Mouse (Mus musculus) liver, adult 2 months (tissue): ENCODE measurements around the gene Hexim2. TPM values are rescaled to one million over a fixed set of nuclear protein-coding genes. Genes with fewer than 3 reads are reported as not detected.

Experiments
- DNase-seq: peaks from one replicate; pipeline ENCODE4 v3.0.0-alpha.2; 2011; ENCODE audit warnings: low read depth, low spot score; ENCODE audit errors: extremely low read depth
- H3K27ac ChIP-seq: fragments of 200-500 bp; replicated peaks from 2 replicates; pipeline ENCODE4 v1.5.1; 2012; ENCODE audit warnings: low read depth, mild to moderate bottlenecking, control low read depth, inconsistent platforms, low read length; ENCODE audit not compliant: insufficient read depth
- H3K27me3 ChIP-seq: fragments of 200-500 bp; 2 replicates; pipeline ENCODE4 v1.6.1; 2012; ENCODE audit warnings: mild to moderate bottlenecking, moderate library complexity, low read length, inconsistent platforms; ENCODE audit not compliant: control insufficient read depth, insufficient read depth
- H3K36me3 ChIP-seq: fragments of 200-500 bp; 2 replicates; pipeline ENCODE4 v1.6.1; 2012; ENCODE audit warnings: low read length, inconsistent platforms; ENCODE audit not compliant: control insufficient read depth, insufficient read depth
- H3K4me1 ChIP-seq: fragments of 200-500 bp; 2 replicates; pipeline ENCODE4 v1.6.1; 2011; ENCODE audit warnings: low read length; ENCODE audit not compliant: control insufficient read depth, insufficient read depth
- H3K4me3 ChIP-seq: fragments of 200-500 bp; 2 replicates; pipeline ENCODE4 v1.5.1; 2011; ENCODE audit warnings: low read depth, mild to moderate bottlenecking, control low read depth, low read length, moderate library complexity; ENCODE audit not compliant: insufficient read depth
- H3K79me2 ChIP-seq: fragments of 200-500 bp; 2 replicates; pipeline ENCODE4 v1.6.1; 2012; ENCODE audit warnings: inconsistent platforms, mild to moderate bottlenecking, low read length, moderate library complexity; ENCODE audit not compliant: control insufficient read depth, insufficient read depth
- H3K9ac ChIP-seq: fragments of 200-500 bp; 2 replicates; pipeline ENCODE4 v1.6.1; 2012; ENCODE audit warnings: low read depth, mild to moderate bottlenecking, control low read depth, inconsistent platforms, low read length
- CTCF ChIP-seq: fragments of 200-500 bp; IDR thresholded peaks from 2 replicates; pipeline ENCODE4 v1.5.1; 2011; ENCODE audit warnings: low read depth, low read length, control low read depth
- POLR2A ChIP-seq: fragments of 200-500 bp; IDR thresholded peaks from 2 replicates; pipeline ENCODE4 v1.6.1; 2011; ENCODE audit warnings: low read length, control low read depth; ENCODE audit not compliant: insufficient read depth; ENCODE audit errors: extremely low read depth
- WGBS: fragments of 180-500 bp; shearing (Covaris S2); methylation state at CpG from one replicate; pipeline ENCODE4 v1.1.7; 2018; 5-methylcytosine and 5-hydroxymethylcytosine counted together
- polyA plus RNA-seq: library from polyadenylated mRNA; depleted of rRNA; stranded (reverse); fragments of >200 nt; gene quantifications from 2 replicates; pipeline ENCODE4 v1.2.3, GENCODE M21; 2012
- total RNA-seq: library from RNA; depleted of rRNA; stranded (reverse); fragments of >200 nt; gene quantifications from 2 replicates; pipeline ENCODE4 v1.2.3, GENCODE M21; 2014

Gene Hexim2
- total and polyA plus RNA-seq, 2 experiments = 1.8 to 1.9 TPM

GRCm38 (mm10) chr11:103096979-103097894 is 35.0 kb upstream of the Hexim2 start:
- peaks cover 3% of the 10 kb centered on the region; the same call in 1 of the 2 replicates for H3K4me1 ChIP-seq
- H3K4me3 ChIP-seq = no peak overlapping the region
- 39% methylated on average over 22 of the region's 22 CpGs for WGBS
- 0 out of 2 replicates have a peak overlapping the region, but pooled peaks have one; percentile 22 for H3K27ac ChIP-seq
- no peaks in the 10 kb centered on the region for H3K36me3 ChIP-seq
- no peak for DNase-seq
- H3K9ac ChIP-seq = no peak overlapping the region
- TF ChIP-seq CTCF (no peak), POLR2A (no peak)
- 0 out of 2 replicates have a peak, but pooled peaks cover 3% of the 10 kb centered on the region for H3K27me3 ChIP-seq
- H3K79me2 ChIP-seq = no peaks in the 10 kb centered on the region

DNA sequence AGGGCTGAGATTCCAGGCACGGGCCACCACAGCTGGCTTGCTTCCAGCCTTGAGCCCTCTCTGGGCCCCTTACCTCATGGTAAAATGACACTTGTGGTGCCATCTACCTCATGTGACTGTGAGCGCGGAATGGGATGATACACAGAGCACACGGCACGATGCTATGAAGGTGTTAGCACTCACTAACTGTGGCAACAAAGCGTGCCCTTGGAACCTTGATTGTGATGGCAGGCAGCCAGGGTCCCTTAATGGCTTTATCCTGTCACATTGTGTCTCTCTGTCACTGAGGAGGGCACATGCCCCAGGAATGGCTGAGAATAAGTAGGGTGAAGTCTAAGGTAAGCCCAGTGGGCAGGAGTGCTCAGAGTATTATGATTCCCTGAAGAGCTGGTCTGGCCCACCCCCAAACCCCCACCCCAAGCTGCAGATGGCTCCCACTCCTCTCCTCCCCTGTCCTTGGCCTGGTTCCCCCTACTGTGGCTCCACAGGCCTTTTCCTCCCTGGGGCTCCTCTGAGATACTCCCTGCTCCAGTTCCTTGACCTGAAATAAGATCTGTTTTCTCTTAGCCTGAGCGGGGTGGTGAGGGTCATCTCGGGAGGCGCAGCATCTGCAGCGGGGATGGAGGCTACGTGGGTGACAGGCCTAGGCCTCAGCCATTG is 33.6 kb upstream of the Hexim2 start:
- no peaks in the 10 kb centered on the region for H3K36me3 ChIP-seq
- H3K4me1 ChIP-seq = peaks cover 4% of the 10 kb centered on the region; the same call in 1 of the 2 replicates
- WGBS = 79% methylated on average over 11 of the region's 11 CpGs
- DNase-seq = no peak
- peaks cover 4% of the 10 kb centered on the region; the same call in 1 of the 2 replicates for H3K79me2 ChIP-seq
- H3K9ac ChIP-seq = no peak overlapping the region
- no peak for TF ChIP-seq CTCF
- no peak for TF ChIP-seq POLR2A
- H3K27me3 ChIP-seq = 0 out of 2 replicates have a peak, but pooled peaks cover 3% of the 10 kb centered on the region
- no peak overlapping the region for H3K4me3 ChIP-seq
- H3K27ac ChIP-seq = no peak overlapping the region

DNA sequence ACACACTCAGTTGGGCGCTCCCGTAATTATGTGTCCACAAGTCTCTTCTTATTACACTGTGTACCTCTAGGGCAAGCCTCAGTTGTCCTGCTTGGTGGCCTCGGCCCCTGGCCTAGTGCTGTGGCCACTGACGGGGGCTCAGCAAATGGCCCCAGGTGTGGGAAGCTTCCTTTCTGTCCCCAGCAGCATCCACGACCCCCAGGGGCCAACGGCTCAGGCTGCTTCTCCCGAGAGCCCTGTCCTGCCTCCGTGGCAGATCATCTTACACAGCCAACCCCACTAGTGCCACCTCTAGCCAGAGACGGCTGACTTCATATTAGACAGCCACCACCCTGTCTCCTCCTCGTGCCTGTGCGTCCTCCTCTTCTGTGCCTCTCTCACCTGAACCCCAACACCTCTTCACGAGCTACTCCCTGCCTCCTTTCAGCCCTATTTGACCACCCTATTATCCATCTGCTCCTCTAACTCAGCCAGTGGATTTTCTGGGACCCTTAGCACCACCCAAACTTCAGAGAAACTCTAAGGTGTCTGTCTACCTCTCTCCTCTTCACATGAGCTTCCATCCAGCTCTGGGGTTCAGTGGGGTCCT is 32.8 kb upstream of the Hexim2 start:
- no peak for DNase-seq
- no peaks in the 10 kb centered on the region for H3K36me3 ChIP-seq
- H3K4me3 ChIP-seq = no peak overlapping the region
- TF ChIP-seq CTCF = no peak
- no peak for TF ChIP-seq POLR2A
- WGBS = 75% methylated on average over 12 of the region's 12 CpGs
- H3K4me1 ChIP-seq = peaks cover 11% of the 10 kb centered on the region
- H3K9ac ChIP-seq = no peak overlapping the region
- H3K27ac ChIP-seq = no peak overlapping the region
- H3K27me3 ChIP-seq = 0 out of 2 replicates have a peak, but pooled peaks cover 3% of the 10 kb centered on the region
- H3K79me2 ChIP-seq = peaks cover 4% of the 10 kb centered on the region; the same call in 1 of the 2 replicates

GRCm38 (mm10) chr11:103100361-103100760 is 31.9 kb upstream of the Hexim2 start:
- peaks cover 18% of the 10 kb centered on the region for H3K4me1 ChIP-seq
- no peak for TF ChIP-seq POLR2A
- no peak for TF ChIP-seq CTCF
- H3K4me3 ChIP-seq = no peak overlapping the region
- 76% methylated on average over 8 of the region's 8 CpGs for WGBS
- H3K79me2 ChIP-seq = peaks cover 7% of the 10 kb centered on the region; the same call in 1 of the 2 replicates
- no peak overlapping the region for H3K9ac ChIP-seq
- no peaks in the 10 kb centered on the region for H3K36me3 ChIP-seq
- H3K27me3 ChIP-seq = 0 out of 2 replicates have a peak, but pooled peaks cover 3% of the 10 kb centered on the region
- no peak overlapping the region for H3K27ac ChIP-seq
- DNase-seq = no peak

DNA sequence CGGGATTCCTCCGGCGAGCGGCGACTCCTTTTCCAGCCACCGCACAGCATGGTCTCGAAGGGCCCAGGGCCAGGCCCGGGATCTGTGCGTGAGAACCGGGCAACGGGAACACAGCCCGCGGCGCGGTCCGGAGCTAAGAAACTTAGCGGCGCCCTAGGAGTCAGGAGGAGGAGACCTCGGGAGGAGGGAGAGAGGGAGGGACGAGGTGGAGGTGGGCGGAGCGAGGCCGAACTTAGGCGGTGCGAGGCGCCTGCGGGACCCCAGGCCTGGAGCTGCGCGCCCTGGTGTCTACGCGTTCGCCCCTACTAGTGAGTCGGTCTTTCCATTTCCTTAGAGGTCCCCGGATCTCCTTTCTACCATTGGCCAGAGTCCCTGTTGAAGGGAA is 30.8 kb upstream of the Hexim2 start, which contains the start of the genes Plcd3 and Acbd4:
TSS of gene Plcd3 (minus strand) at position 178 of the 385 bp plus-strand sequence.
TSS of gene Acbd4 (plus strand) at position 202 of the 385 bp plus-strand sequence.
- peak; percentile 58 for TF ChIP-seq POLR2A
- no peak for TF ChIP-seq CTCF
- Histone ChIP-seq H3K4me1 (peaks cover 25% of the 10 kb centered on the region), H3K27ac (peak within 1 kb of the TSS; percentile 42), H3K36me3 (no peaks in the 10 kb centered on the region), H3K9ac (peak within 1 kb of the TSS; percentile 77), H3K79me2 (peaks cover 7% of the 10 kb centered on the region; the same call in 1 of the 2 replicates), H3K27me3 (0 out of 2 replicates have a peak, but pooled peaks cover 3% of the 10 kb centered on the region), H3K4me3 (peak within 1 kb of the TSS; percentile 69)
- DNase-seq = peak; percentile 52
- WGBS = 1% methylated on average over 33 of the region's 34 CpGs
